Comparison of ENCODE assay signal across 8 mouse cellular contexts in genomic region chr1:54439080-54439476, GRCm38 (mm10). TPM values are rescaled to one million over a fixed set of nuclear protein-coding genes. Genes with fewer than 3 reads are reported as not detected.
A peak's percentile ranks its signal among the peaks of the same experiment; 100 is the strongest.
DNase-seq lines count a peak whose midpoint lies in the region; ATAC-seq and TF ChIP-seq lines count a peak whose summit lies in the region.

No protein-coding gene starts in this region.

- H3K9ac ChIP-seq in lung, postnatal 0 days (replicated peaks; ENCODE audit: low read depth): peak overlapping the region; percentile 93
- peak overlapping the region; percentile 73 for H3K9ac ChIP-seq in forebrain, embryonic 11.5 days (ENCODE audit: low read length)
- peak overlapping the region; percentile 79 for H3K9ac ChIP-seq in limb, embryonic 12.5 days (replicated peaks)

- no peak for TF ChIP-seq POLR2A in small intestine, adult 2 months (IDR thresholded peaks at IDR 0.05; ENCODE audit: low read depth, low read length)

- no peak for ATAC-seq in lung, postnatal 0 days
- ATAC-seq in forebrain, embryonic 11.5 days (replicated peaks; ENCODE audit: low FRiP score): peak; percentile 19; the same call in 1 of the 2 replicates
- no peak; the same call in 1 of the 2 replicates for ATAC-seq in limb, embryonic 12.5 days (ENCODE audit: insufficient number of reproducible peaks, insufficient read depth, low FRiP score, low TSS enrichment, low read depth)

- no peaks in the 10 kb centered on the region for H3K36me3 ChIP-seq in lung, postnatal 0 days (ENCODE audit: insufficient read depth, low read length)
- H3K36me3 ChIP-seq in forebrain, embryonic 11.5 days (ENCODE audit: control insufficient read depth, insufficient read depth, low read length): no peaks in the 10 kb centered on the region
- H3K36me3 ChIP-seq in limb, embryonic 12.5 days: peaks cover 5% of the 10 kb centered on the region; the same call in 1 of the 2 replicates
- no peaks in the 10 kb centered on the region for H3K36me3 ChIP-seq in small intestine, adult 2 months (ENCODE audit: control insufficient read depth, insufficient read depth, low read length)

- no peak for DNase-seq in lung, postnatal 0 days (ENCODE audit: low spot score)
- DNase-seq in lung, postnatal 4 days: no peak
- no peak for DNase-seq in forebrain, embryonic 11.5 days (ENCODE audit: low spot score)
- DNase-seq in spleen, postnatal 4 days (ENCODE audit: low spot score in 2 of 2): no peak
- DNase-seq in thymus, postnatal 25 days: no peak
- DNase-seq in urinary bladder, postnatal 10 days (ENCODE audit: low spot score): no peak

- TF ChIP-seq EP300 in lung, postnatal 0 days (IDR thresholded peaks at IDR 0.05): no peak

- no peaks in the 10 kb centered on the region for H3K4me1 ChIP-seq in lung, postnatal 0 days (ENCODE audit: insufficient read depth, low read depth, low read length)
- H3K4me1 ChIP-seq in forebrain, embryonic 11.5 days (replicated peaks; ENCODE audit: control insufficient read depth, insufficient read depth, low read length): no peaks in the 10 kb centered on the region
- peaks cover 4% of the 10 kb centered on the region; the same call in 1 of the 2 replicates for H3K4me1 ChIP-seq in limb, embryonic 12.5 days (replicated peaks)
- H3K4me1 ChIP-seq in small intestine, adult 2 months (ENCODE audit: control insufficient read depth, insufficient read depth, insufficient read length, low read length): no peaks in the 10 kb centered on the region

- WGBS in lung, postnatal 0 days: 60% methylated on average over 3 of the region's 3 CpGs
- 52% methylated on average over 3 of the region's 3 CpGs for WGBS in forebrain, embryonic 11.5 days
- 59% methylated on average over 3 of the region's 3 CpGs for WGBS in limb, embryonic 12.5 days
- WGBS in small intestine, adult 2 months: 49% methylated on average over 3 of the region's 3 CpGs

- no peaks in the 10 kb centered on the region for H3K27me3 ChIP-seq in lung, postnatal 0 days (replicated peaks; ENCODE audit: insufficient read depth, low read length)
- H3K27me3 ChIP-seq in forebrain, embryonic 11.5 days (ENCODE audit: control insufficient read depth, insufficient read depth, low read length): no peaks in the 10 kb centered on the region
- H3K27me3 ChIP-seq in limb, embryonic 12.5 days: no peaks in the 10 kb centered on the region
- no peaks in the 10 kb centered on the region; the same call in 1 of the 2 replicates for H3K27me3 ChIP-seq in small intestine, adult 2 months (ENCODE audit: control insufficient read depth, insufficient read depth, low read length)

- no peaks in the 10 kb centered on the region for H3K9me3 ChIP-seq in lung, postnatal 0 days (ENCODE audit: low read length)
- H3K9me3 ChIP-seq in forebrain, embryonic 11.5 days (ENCODE audit: control insufficient read depth, low read length): no peaks in the 10 kb centered on the region
- H3K9me3 ChIP-seq in limb, embryonic 12.5 days: no peaks in the 10 kb centered on the region

- peak overlapping the region; percentile 83; the same call in 1 of the 2 replicates for H3K4me2 ChIP-seq in lung, postnatal 0 days (replicated peaks; ENCODE audit: low read depth, low read length)
- peak overlapping the region; percentile 79; the same call in 1 of the 2 replicates for H3K4me2 ChIP-seq in forebrain, embryonic 11.5 days (ENCODE audit: low read depth, low read length, severe bottlenecking)
- H3K4me2 ChIP-seq in limb, embryonic 12.5 days: peak overlapping the region; percentile 66

- peak overlapping the region; percentile 74 for H3K4me3 ChIP-seq in lung, postnatal 0 days (ENCODE audit: low read depth, low read length)
- H3K4me3 ChIP-seq in forebrain, embryonic 11.5 days (ENCODE audit: low read depth, low read length): peak overlapping the region; percentile 65
- peak overlapping the region; percentile 61 for H3K4me3 ChIP-seq in limb, embryonic 12.5 days (replicated peaks)
- peak overlapping the region; percentile 97 for H3K4me3 ChIP-seq in small intestine, adult 2 months (ENCODE audit: low read depth, low read length)

- H3K27ac ChIP-seq in lung, postnatal 0 days (ENCODE audit: low read length): peak overlapping the region; percentile 27; the same call in 1 of the 2 replicates
- no peak overlapping the region for H3K27ac ChIP-seq in forebrain, embryonic 11.5 days (ENCODE audit: low read depth, low read length)
- H3K27ac ChIP-seq in limb, embryonic 12.5 days: no peak overlapping the region
- H3K27ac ChIP-seq in small intestine, adult 2 months (ENCODE audit: insufficient read depth, low read depth, low read length): no peak overlapping the region

- TF ChIP-seq CTCF in lung, postnatal 0 days (IDR thresholded peaks at IDR 0.05): no peak
- TF ChIP-seq CTCF in small intestine, adult 2 months (IDR thresholded peaks at IDR 0.05; ENCODE audit: extremely low read depth, insufficient read length, insufficient replicate concordance, low read depth, low read length): no peak

RNA-seq across cellular contexts. Expression of gene Gtf3c3, which starts 0.3 kb away (rescaled TPM):
- polyA plus RNA-seq in lung, postnatal 0 days (2015; fragmentation: Nextera tagmentation; extraction: Ambion mirVana): 10.2 and 10.9 TPM in 2 replicates
- 35.9 and 37.5 TPM in 2 replicates for polyA plus RNA-seq in forebrain, embryonic 11.5 days (2014; fragmentation: Nextera tagmentation; extraction: Ambion mirVana)
- polyA plus RNA-seq in limb, embryonic 12.5 days (2016; fragmentation: Nextera tagmentation; extraction: Ambion mirVana): 34.4 and 35.8 TPM in 2 replicates
- 0.56 and 1.4 TPM in 2 replicates for polyA plus RNA-seq in small intestine, adult 2 months (2012; rRNA removed)
